Mouse (Mus musculus) B cell, adult 67 days (primary cell): ENCODE measurements around the gene Smg6. TPM values are rescaled to one million over a fixed set of nuclear protein-coding genes. Genes with fewer than 3 reads are reported as not detected.

Experiments
- total RNA-seq, 2 experiments: library from RNA; stranded (reverse); gene quantifications; 4 replicates each; pipeline ENCODE4 v1.2.4; 2023

Smg6 gene
- total RNA-seq, result 10 to 100 TPM; 65.1 to 69.3 TPM

DNA sequence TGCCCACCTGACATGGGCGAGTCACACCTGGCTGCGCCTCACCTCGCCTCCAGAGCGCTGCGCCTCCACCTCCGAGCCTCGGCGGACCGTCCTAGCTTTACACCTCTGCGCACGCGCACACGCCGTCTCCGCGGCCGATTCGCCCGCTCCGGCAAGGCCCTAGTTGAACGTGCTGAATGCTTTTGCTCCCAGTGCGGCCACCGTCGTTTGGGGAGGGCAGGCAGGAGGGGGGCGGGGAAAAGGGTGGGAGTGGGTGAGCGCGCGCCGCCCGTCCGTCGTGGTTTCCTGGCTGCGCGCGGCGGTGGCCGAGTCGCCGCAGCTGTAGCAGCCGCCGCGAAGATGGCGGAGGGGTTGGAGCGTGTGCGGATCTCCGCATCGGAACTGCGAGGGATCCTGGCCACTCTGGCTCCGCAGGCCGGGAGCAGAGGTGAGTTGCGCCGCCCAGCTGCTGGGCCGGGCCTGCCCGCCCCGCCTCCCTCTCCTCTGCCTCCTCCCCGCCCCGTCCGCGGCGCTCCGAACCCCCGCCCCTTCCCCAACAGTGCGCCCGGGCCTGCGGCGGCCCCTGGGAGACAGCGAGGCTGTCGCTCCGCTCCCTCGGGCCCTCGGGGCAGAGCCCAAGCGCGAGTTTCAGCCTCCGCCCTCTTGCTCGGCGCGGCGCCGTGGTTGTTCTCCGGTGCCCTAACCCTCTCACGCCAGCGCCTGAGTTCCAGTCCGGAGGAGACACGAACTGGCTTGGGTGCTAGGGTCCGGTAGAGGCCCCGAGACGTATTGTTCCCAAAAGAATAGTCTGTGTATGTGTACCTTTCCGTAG is at the start of gene Smg6, which contains the start of gene Srr:
Smg6 (plus strand) TSS at position 247 of the 811 bp plus-strand sequence.
Srr (minus strand) TSS at position 372 of the 811 bp plus-strand sequence.

DNA sequence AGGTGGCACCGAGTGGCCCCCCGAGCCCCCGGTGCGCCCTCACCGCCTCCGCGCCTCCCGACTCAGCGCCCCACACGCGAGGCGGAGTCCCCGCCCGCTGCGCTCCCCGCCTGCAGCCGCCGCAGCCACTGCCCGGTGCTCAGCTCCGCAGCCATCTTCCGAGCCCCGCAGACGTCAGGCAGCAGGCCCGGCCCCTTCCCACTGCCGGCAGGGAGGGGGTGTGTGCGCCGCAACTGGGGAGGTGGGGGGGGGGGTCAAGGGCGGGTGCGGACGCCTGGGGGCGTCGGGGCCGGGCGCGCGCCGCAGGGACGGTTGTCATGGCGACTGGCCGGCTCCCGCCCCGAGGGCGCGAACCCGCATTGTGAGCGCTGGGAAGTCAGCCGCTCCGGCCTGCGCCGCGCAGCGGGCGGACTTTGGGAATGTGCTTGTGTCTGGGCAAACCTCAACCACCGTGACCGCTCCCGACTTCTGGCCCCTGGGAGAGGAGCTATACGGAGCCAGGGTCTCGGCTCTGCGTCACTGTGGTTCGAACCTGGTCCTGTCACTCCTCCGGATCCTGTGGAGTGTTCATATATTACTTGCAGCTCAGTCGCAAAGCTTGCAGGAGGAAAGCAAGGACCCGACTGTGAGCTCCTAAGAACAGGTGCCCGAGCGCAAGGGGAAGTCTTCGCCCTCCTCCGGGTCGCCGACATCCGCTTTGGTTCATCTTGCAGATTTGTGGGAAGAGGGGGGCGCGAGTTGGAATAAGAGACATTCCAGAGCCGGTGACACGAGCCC is 28.5 kb upstream of the Smg6 start, which contains the start of gene Sgsm2:
Sgsm2 (minus strand) TSS at position 160 of the 777 bp plus-strand sequence.

DNA sequence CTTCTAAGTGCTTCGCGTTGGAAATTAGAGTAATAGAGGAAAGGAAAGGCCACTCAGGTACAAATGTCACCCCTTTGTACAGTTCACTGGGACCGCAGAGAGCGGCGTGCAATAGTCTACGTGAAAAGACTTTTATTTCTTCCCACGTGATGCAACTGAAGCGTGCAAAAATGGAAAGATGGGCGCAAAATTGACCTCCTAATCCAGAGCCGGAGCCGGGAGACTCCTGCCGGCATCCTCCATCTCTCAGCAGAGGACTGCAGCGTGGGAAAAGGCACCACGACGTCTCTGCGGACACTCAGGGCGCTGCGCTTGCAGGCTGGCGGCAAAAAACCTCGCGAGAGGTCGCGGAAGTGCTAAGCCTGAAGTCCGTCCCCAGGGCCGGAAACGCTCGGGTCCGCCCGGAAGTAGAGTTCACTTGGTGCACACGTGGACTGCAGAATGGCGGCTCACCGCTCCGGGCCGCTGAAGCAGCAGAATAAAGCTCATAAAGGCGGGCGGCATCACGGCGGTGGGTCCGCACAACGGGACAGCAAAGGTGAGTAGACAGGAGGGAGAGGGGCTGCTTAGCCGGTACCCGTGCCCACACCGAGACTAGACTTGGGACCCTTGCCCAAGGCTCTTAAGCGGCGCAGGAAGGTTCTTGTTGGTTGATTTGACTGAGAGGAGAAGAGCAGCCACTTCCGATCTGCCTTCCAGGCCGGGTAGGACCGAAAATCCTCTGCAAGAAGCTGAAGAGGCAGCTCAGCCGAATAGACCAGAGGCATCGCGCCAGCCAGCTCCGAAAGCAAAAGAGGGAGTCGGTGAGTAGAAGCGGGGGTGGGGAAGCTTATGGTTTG is 27.7 kb upstream of the Smg6 start, which contains the start of gene Tsr1:
Tsr1 (plus strand) TSS at position 394 of the 839 bp plus-strand sequence.

DNA sequence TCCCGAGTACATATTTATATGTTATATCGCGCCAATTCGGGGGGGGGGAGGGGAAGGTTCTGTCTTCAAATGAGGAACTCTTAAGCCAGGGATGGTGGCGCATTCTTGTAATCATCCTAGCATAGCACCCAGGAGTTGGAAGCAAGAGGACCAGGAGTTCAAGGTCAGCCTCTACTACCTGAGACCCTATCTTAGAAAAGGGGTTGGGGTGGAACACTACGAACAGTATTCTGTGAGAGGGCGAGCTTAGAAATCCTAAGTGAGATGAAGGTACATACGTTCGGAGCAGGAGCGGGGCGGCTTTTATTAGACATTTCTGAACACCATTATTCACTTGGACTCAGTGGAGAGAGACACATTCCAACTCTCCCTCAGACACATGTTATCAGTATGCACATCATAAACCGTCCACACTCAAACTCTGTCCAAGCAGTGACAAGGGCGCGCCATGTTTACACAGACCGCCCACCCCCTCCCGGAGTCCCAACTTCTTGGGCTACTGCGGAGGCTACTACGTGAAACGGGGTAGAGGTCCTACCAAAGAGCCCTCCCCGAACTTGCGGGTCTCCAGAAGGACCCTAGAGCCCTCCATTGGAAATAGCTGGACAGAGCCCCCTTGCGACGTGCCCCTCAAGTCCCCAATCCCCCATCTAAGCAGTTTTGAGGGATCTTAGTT is 243.9 kb downstream of the Smg6 start, which contains the start of gene Hic1:
Hic1 (minus strand) TSS at position 115 of the 676 bp plus-strand sequence.

DNA sequence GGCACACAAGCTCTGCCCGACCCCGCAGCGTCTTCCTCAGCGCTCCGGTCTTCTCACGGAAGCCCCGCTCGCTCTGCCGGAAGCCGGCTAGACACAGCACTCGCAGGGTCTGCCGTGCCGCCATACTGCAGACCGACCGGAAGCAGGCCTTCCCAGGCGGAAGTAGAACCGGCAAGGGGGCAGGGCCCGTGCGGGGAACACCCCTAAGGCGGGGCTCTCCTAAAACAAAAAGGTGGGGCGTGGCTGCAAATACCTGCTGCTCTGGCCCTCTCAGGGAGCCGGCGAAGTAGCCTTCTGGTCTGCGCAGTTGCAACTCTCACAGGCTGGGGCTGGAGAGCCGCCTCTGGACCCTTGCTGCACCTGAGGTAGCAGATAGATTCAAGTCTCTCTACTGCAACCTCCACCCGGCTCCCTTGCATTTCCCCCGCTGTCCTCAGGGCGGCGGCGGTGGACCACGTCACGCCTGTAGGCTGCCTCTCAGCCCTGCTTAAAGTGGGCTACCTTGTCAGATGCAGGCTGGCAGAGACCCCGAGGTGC is 253.1 kb downstream of the Smg6 start, which contains the start of gene Ovca2:
Ovca2 (minus strand) TSS at position 164 of the 537 bp plus-strand sequence.

DNA sequence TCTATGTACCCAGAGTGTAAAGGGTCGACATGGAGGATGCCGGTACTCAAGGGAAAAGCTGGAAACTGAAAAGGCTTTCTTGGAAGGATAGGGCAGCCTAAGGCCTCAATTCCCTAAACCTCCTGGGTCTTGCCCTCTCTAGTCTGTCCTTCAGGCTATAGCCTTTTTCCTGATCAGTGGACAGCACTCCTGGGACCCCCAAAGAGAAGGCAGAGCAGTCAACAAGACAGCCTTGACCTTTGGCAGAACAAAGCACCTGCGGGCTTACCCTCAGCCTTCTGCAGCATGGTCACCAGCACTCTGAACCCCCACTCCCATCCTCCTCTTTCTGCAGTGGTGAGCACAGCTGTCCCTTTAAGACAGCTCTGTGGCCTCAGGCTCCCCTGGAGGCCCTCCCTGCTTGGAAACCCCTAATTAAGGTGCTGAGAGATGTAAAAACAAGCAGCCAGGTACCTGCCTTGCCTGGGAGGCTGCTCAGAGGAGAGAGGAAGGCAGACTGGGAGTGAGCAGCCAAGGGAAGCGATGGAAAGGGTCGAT is 265.4 kb downstream of the Smg6 start, which contains the start of gene Dph1:
Dph1 (minus strand) TSS at position 337 of the 537 bp plus-strand sequence.

DNA sequence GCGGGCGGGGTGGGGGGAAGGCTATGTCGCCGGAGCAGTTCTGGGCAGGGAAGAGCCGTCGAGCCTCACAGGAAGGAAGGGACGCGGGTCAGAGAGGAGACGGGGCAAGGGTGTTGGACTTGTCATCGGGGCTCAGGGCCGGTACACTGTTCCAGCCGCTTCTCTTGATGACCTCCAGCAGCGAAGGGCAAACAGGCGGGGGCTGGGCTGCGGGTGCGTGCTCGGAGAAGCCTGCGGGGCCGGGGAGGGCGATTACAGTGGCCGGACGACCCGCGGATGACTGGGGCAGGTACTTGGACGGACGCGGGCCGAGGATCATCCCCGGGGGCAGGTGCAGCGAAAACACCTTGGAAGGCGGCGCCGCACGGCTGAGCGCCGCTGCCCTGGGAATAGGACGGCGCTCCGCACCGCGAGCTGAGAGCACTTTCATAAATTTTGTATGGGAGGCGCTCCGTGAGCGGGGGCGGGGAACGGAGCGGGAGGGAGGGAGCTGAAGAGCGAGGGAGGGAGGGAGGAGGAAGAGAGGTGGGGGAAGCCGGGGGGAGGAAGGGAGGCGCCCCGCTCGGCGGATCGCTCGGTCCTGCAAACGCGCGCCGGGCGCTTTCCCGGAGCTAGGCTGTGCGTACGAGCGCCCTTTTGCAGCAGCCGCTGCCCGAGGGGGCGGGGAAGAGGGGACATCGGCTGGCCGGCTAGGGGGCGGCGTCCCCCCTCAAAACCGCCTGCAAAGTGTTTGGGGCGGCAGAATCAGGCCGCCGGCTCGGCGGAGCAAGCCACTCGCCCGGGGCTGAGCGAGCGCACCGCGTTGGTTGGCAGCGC is 267.8 kb downstream of the Smg6 start, which contains the start of gene Rtn4rl1:
Rtn4rl1 (plus strand) TSS at position 528 of the 816 bp plus-strand sequence.

Other genes with a start within 250 kb of the Smg6 start
- gene Pafah1b1, start 201.2 kb upstream of the Smg6 start, total RNA-seq, result 100 to 1,000 TPM; 127 to 130 TPM
- 10 to 100 TPM; 48.2 to 54.1 TPM for gene Mettl16, start 155.0 kb upstream of the Smg6 start, total RNA-seq
- 10 to 100 TPM; 73.3 to 96.6 TPM for gene Mnt, start 94.9 kb upstream of the Smg6 start, total RNA-seq
- gene Sgsm2, start 28.8 kb upstream of the Smg6 start, total RNA-seq, result 1 to 10 TPM; 6.3 to 7.1 TPM
- 10 to 100 TPM; 65.3 to 75.0 TPM for gene Tsr1, start 27.8 kb upstream of the Smg6 start, total RNA-seq
- 10 to 100 TPM in 1 of 2 experiments, 1 to 10 TPM in 1; 7.8 to 12.7 TPM for gene Srr, start 125 bp downstream of the Smg6 start, total RNA-seq
- gene Hic1, start 243.7 kb downstream of the Smg6 start, total RNA-seq, result 1 to 10 TPM; 2.1 to 2.5 TPM